Mouse (Mus musculus) heart, postnatal 0 days (tissue): Measurements from ENCODE around the gene Tor4a.

ENCODE experiments used
- CTCF ChIP-seq: IDR thresholded peaks from 2 replicates; pipeline ENCODE4 v1.5.1; 2016; ENCODE audit warnings: antibody characterized with exemption, control low read depth, low read depth
- EP300 ChIP-seq: IDR thresholded peaks from 2 replicates; pipeline ENCODE4 v1.6.1; 2016; ENCODE audit warnings: antibody characterized with exemption, low read depth

GRCm38 (mm10) chr2:25224766-25225752 lies 28.4 kb upstream of the Tor4a start:
- TF ChIP-seq EP300 (peak; percentile 11; the same call in 1 of the 2 replicates), CTCF (no peak)
